Mouse (Mus musculus): ENCODE data around the gene Ap1g2.
A peak's percentile ranks its signal among the peaks of the same experiment; 100 is the strongest.

Gene Ap1g2

DNA sequence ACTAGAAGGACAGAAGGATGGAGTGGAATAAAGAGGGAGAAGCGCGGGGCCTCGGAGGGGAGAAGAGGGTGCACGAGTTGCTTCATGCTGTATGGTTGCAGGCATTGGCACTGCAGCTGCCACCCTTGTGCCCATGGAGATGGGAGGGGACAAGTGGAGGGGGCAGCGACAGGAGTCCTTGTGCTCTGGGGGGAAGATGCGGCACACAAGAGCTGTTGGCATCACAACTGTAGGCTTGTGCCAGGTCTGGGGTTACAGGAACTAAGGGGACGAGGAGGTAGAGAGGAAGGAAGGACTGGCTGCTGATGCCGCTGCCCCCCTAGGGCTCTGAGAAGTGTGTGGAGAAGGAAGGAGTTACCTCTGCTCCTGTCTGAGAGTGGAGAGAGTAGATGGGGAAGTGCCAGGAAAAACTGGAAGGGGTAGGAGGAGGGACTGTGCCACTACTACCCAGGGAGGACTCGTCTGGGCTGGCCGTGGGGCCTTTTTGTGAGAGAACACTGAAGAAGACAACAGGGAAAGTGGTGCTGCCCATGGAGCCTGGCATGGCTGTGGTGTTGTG is 52.1 kb downstream of the Ap1g2 start:
- DNase-seq: no peak

DNA sequence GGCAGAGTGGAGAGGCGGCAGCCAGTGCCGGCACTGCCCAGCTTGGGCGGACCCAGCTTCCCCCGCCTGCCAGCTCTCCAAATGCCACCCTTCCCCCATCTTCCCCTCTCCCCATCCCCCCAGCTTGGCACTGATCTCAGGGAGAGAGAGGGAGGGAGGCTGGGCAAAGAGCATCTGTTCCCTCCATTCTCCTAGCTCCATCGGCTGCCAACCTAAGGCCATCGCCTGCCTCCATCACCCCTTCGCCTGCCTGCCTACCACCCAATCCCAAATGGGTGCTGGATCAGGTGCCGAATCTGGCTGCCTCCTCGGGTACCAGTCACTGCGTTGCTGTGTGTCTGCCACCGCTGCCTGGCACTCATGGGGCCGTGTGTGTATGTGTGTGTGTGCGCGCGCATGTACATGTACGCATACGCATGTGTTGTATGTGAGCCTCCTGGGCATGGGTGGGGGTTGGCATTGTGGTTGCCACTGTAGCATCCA is 52.6 kb downstream of the Ap1g2 start:
- peak; percentile 88 for DNase-seq

DNA sequence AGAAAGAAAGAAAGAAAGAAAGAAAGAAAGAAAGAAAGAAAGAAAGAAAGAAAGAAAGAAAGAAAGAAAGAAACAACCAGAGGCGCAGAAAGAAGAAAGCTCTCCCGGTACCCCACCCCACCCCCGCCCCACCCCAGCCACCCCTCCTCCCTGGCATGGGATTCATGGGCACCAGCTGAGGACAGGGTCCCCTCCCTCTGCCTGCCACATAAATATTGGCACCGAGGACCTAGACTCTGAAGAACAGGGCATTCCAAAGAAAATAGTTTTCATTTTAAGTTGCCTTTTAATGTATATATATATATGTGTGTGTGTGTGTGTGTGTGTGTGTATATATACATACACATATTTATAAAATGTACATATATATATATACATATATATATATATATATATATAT is 53.3 kb downstream of the Ap1g2 start:
- no peak for DNase-seq

DNA sequence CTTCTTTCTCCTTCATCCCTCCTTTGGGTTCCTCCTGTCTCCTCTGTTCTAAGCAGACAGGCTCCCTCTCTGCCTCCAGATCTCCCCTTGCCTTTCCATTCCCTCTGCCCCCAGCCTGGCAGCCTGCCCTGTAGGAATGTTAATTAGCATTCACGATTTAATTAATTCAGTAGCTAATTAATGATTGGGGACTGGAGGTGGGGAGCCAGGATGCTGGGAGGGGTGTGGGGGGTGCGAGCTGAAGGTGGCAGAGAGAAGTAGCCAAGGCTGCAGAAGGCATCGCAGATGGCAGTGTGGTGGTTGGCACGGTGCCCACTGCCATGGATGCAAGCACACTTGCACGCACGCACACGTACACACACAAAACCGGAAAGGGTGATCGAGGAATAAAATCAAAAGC is 53.9 kb downstream of the Ap1g2 start:
- DNase-seq: peak; percentile 93
